Mouse (Mus musculus) brain, adult 2 months (tissue): ENCODE measurements around the gene Cdsn.

ENCODE experiments used
- DNase-seq: peaks from one replicate; pipeline ENCODE4 v3.0.0; 2011; ENCODE audit warnings: low read depth, low spot score

Cdsn gene

GRCm38 (mm10) chr17:35569091-35569944, 17.4 kb downstream of the Cdsn start:
- peak; percentile 29 for DNase-seq

GRCm38 (mm10) chr17:35570836-35571235, 18.9 kb downstream of the Cdsn start:
- no peak for DNase-seq

GRCm38 (mm10) chr17:35571477-35571876, 19.5 kb downstream of the Cdsn start:
- DNase-seq: no peak

GRCm38 (mm10) chr17:35578211-35578610, 26.3 kb downstream of the Cdsn start:
- DNase-seq: peak; percentile 91

GRCm38 (mm10) chr17:35582900-35583299, 31.0 kb downstream of the Cdsn start:
- no peak for DNase-seq

GRCm38 (mm10) chr17:35584330-35584937, 32.5 kb downstream of the Cdsn start:
- peak; percentile 87 for DNase-seq

- DNase-seq: no peak
Measured at GRCm38 (mm10) chr17:35587291-35587690, 35.4 kb downstream of the Cdsn start.

GRCm38 (mm10) chr17:35588387-35588786, 36.5 kb downstream of the Cdsn start:
- DNase-seq: no peak

GRCm38 (mm10) chr17:35590410-35591218, 38.7 kb downstream of the Cdsn start:
- DNase-seq: peak; percentile 88

GRCm38 (mm10) chr17:35591219-35591578, 39.3 kb downstream of the Cdsn start:
- DNase-seq: no peak

GRCm38 (mm10) chr17:35591731-35592130, 39.8 kb downstream of the Cdsn start:
- DNase-seq: peak; percentile 15

GRCm38 (mm10) chr17:35592131-35592530, 40.2 kb downstream of the Cdsn start:
- no peak for DNase-seq

- DNase-seq: no peak
Measured at GRCm38 (mm10) chr17:35593786-35594185, 41.9 kb downstream of the Cdsn start.

- DNase-seq: no peak
Measured at GRCm38 (mm10) chr17:35594456-35594855, 42.5 kb downstream of the Cdsn start.

GRCm38 (mm10) chr17:35597399-35597798, 45.5 kb downstream of the Cdsn start:
- DNase-seq: no peak

GRCm38 (mm10) chr17:35601249-35601648, 49.3 kb downstream of the Cdsn start, which contains the start of gene Sfta2:
TSS of gene Sfta2 (plus strand) at chr17:35601549.
- DNase-seq: no peak

GRCm38 (mm10) chr17:35601736-35602354, 49.9 kb downstream of the Cdsn start:
- DNase-seq: no peak
